Mouse (Mus musculus) embryo, embryonic 11.5 days (tissue): ENCODE data around the gene Mex3d.
A peak's percentile ranks its signal among the peaks of the same experiment; 100 is the strongest.

ENCODE experiments used
- DNase-seq: peaks from one replicate; pipeline ENCODE4 v3.0.0-alpha.2; 2012; ENCODE audit warnings: low read depth, low spot score

Mex3d gene

DNA sequence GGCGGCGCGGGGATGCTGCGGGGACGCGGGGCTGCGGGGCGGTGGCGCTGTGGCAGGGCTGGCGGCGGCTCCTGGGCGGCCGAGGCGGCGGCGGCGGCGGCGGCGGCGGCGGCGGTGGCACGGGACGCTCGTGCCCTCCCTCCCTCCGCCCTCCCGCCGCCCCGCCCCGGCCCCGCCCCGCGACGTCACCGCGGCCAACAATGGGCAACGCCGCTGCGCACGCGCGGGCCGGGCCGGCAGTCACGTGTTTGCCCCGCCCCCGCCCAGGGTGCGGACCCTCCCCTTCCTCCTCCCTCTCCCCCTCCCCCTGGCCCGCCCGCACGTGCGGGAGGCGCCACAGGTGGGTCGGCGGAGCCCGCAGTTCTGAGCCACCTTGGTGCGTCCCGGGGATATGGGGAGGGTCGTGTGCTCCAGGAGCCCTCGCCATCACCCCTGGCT lies at the start of gene Mex3d:
Gene Mex3d (minus strand): TSS at position 138 of the 438 bp plus-strand sequence.
- peak; percentile 83 for DNase-seq

DNA sequence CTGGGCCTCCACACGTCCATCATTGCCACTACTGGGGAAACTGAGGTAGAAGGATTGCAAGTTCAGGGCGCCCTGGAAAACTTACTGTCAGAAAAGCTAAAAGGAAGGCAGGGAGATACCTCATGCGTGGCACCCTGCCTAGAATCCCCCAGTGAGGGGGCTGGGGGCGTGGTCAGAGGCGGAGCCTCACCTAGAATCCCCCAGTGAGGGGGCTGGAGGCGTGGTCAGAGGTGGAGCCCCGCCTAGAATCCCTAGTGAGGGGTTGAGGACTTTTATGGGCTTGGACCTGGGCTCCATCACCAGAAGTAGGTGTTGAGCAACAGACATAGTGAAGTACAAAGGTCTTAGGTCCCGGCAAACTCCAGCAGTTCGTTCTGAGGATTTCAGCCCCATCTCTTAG lies 48.8 kb upstream of the Mex3d start:
- DNase-seq: no peak

DNA sequence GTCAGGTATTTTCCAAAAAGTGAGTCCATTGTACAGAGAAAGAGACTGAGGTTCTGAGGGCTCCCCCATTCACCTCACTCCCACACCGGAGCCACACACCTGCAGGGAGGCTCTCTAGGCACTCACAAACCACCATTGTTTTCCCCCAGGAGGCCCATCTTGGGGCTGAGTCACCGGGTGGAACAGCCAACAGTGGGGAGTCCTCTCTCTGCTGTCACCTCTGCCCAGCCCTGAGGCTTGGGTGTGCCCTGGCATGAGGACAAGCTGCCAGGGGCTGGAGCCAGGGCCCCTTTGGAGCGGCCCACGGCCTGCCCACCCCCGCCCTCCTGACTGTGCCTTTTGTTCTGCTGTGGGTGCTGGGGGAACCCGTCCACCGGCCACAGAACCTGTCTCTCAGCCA lies 48.3 kb upstream of the Mex3d start:
- no peak for DNase-seq

DNA sequence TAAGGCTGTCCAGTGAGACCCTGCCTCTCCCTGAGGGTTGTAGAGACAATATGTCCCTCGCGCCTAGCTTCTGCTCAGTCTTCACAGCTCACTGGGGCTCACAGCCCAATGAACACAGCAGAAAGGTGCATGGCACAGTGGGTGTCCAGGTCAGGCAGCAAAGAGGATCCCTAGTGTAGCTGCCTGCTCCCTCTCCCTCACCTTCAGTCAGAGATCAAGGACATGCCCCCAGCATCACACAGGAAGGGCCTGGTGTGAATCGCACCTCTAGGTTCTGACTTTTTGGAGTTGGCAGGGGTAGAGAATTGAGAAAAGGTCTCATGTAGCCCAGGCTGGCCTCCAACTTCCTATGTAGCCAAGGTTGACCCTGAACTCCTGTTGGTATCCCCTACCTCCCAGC lies 47.4 kb upstream of the Mex3d start:
- no peak for DNase-seq

DNA sequence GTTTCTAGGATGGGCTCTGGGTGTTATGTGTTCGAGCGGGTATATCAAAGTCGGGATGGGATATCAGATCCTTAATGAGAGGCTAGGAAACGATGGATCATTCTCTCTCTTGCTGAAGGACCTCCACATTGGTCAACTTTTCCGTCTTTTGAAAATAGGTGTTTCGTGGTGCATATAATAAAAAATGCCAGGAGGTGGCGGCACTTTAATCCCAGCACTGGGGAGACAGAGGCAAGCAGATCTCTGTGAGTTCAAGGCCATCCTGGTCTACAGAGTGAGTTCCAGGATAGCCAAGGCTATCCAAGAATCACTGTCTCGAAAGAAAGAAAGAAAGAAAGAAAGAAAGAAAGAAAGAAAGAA lies 46.8 kb upstream of the Mex3d start:
- no peak for DNase-seq

DNA sequence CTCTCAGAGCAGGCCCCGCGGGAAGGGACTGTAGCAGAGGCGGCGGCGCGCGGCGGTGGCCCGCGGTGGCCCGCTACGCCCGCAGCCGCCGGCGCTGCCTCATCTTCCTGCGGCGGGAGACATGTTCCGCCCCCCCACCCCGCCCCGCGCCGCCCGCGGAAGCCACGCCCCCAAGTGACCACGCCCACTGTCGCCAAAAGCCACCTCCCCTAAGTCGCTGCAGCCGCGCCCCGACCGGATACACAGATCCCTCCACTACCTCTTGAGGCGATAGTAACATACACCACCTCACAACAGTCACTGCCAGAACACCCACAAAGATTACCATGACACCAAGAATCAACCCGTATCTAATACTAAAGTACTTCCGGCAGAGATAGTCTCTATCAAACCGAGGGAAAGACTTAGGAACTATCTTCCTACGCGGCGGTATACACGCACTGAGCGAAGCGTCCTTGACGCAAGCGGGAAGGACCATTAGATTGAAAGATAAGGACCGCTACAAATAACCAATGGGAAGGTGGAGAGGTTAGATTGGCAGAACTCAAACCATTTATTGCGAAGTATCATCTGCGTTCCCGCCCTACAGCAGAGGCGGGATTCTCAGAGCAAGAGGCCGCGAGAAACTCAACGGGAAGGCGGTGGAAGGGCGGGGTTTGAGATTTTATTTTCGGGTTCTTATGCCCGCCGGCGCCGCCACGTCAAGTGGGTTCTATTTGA lies 46.2 kb upstream of the Mex3d start, which contains the start of gene Tcf3:
Gene Tcf3 (minus strand): TSS at position 135 of the 720 bp plus-strand sequence.
- DNase-seq: peak; percentile 94

DNA sequence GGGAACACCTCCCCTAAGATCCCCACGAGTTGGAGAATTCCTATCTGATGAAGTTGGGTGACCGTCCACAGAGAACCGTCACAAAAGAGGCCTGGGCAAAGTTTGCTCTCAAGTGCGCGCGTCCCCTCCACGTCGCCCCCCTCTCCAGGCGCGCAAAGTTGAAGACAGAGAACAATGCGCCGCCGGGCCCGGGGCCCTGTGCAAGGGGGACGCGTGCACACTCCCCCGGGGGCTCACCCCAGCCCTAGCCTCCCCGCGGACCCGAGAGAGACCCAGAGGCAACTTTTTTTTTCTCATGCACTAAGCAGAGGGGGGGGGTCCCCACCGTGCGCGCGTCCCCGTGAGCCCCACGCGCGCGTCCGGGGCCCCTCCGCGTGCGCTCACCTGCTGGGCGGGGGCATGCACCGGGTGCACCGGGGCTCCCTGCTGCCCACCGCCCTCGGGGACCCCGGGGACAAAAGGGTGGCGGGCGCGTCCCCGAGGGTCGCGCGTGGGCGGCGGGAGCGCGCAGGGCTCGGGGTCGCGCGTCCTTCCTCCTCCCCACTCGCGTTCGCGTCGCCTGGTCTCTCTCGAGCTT lies 45.6 kb upstream of the Mex3d start:
- DNase-seq: no peak

DNA sequence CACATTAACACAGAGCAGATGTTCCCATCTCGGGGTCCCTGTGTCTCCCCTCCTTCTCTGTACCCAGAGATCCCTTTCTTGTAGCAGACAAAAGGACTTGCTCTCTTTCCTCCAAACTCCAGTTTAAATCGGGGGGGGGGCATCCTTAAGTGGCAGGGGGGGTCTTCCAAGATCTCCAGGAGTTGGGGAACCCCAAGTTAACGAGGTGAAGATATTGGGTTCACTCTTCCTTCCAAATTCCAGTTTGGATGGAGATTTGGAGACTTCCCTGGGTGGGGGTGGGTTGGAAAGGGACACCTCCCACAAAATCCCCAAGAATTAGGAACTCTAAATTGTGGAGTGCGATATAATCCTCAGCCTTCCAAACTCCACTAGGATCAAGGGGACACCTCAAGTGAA lies 44.9 kb upstream of the Mex3d start:
- no peak for DNase-seq

DNA sequence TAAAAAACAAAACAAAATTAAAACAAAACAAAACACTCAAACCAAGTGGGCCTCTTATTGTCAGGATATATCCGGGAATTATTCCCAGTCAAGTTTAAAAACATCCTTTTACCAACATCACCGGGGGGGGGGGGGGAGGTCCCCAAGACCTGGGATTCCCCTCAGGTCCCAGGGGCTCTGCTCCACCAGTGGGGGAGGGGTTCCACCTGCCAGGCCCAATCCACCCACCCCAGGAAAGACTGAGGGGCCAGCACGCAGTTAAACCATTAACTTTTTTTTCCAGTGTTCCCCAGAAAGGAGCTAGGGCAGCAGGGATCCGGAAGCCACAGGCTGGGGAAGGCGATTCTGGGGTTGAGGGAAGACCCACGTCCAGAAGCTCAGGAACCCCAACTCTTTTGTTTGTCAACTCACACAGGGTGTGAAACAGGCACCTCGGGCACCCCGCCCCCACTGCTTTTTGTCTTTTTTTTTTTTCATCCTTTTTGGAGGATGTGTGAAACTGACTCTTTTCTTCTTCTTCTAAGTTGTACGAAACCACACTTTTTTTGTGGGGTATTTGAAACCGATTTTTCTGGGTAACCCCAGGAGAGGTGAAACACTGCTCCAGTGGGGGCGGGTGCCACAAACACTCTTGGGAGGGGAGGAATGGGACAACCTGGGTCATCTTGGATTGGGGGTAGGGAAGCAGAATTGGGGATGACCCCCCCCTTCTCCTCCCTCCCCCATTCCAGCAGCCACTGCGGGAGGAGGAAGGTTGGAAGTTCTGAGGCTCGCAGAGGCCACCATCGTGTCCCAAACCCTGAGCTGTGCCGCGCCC lies 44.3 kb upstream of the Mex3d start:
- DNase-seq: no peak

DNA sequence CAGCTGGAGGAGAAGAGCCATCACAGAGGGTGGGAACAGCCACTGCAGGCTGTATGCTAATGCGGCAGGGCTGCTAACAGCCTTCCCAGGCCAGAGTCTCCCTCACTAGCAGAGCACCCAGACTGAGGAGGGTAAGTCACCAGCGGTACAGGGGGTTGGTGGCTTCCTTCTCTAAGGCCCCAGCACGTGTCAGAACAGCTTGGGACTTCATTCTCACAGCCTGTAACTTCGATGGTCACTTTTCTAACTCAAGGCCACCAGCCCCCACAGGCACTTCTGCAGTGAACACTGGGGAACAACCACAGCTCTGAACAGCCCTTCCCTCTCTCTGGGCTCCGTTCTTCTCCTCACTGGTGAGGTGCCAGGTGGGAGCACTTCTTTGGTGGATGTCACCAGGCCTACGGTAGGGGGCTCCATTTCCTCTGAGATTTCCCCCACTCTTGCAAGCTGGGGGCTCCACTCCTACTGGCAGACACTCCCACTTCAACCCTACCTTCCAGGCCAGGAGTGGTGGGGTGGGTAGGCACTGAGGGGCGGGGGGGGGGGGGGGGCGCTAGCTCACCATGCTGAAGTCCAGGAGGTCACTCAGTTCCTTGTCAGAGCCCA lies 43.0 kb upstream of the Mex3d start:
- no peak for DNase-seq

DNA sequence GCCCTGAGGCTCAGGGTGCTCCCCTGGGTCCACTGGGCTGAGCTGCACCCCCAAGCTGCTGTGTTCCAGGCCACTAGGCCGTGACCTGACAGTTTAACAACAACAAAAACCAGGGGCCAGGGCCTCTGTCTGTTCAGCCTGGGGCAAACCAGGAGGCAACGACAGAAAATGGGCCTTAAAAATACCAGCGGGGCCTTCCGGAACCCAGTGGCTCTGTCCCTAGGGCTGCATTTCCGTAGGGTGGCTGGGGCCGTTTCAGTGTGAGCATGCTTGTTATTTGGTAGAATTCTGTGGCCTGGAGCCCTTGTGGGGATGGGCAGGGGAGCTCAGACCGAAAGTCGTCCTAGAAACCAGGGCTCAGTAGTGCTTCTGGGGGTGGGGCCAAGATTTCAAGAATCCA lies 42.3 kb upstream of the Mex3d start:
- DNase-seq: no peak

DNA sequence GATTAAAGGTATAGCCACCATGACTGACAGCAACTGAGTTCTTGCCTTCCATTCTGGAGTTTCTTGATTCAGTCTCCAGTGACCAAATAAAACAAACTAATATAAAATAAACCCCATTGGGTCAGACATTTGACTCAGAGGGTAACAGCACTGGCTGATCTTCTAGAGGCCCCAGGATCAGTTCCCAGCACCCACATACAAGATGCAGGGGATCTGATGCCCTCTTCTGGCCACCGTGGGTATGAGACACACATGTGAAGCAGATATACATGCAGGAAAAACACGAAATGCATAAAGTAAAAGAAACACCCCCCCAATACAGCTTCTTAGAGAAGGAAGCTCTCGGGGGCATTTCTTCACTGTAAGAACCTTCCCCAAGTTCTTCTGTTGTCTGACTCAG lies 37.6 kb upstream of the Mex3d start:
- no peak for DNase-seq

DNA sequence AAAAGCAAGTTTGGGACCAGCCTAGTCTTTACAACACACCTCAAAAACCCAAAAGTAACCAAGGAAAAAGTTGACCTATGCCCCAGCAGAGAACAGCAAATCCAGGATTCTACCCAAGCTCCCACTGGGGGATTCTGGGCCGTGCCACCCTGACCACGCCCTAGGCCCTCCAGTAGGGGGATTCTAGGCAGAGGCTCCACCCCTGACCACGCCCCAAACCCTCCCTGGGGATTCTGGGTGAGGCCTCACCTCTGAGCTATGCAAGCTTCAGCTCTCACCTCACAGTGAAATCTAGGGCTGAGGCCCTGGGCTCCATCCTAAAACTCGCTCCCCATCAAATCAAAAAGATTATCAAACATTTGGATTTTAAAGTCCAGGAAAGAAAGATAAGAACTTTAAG lies 36.1 kb upstream of the Mex3d start:
- DNase-seq: no peak

DNA sequence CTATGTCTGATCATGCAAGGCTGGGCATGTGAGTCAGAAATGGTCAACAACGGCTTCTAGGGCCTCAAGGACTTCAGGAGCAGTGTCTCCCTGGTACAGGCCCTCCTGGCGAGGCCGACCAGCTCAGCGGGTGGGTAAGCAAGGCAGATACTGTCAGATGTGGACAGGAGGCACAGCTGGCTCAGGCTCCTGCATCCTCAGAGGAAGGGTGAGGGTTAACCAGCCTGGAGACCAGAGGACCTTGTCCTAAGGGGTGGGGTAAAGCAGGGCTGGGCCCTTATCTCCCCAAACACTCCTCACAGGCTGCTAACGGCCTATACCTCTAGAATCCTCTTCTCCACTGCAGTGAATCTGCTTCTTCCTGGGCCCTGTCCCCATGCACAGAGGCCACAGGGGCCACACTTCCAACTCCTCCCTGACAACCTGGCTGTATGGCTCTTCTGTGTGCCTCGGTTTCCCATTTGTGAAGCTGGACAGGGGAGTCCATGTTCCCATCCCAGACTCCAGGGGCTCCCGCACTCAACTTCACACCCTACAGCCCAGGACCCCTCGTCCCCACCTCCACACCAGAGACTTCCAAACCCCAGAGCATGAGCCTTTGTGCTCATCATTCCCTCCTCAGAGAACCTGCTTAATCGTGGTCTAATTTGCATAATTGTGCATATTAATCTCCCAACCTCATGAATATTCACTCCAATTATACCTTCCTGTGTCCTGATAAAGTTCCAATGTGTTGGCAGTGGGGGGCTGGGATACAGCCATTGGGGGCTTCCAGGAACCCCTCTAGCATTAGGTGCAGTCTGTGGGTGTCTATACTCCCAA lies 34.4 kb upstream of the Mex3d start:
- no peak for DNase-seq

DNA sequence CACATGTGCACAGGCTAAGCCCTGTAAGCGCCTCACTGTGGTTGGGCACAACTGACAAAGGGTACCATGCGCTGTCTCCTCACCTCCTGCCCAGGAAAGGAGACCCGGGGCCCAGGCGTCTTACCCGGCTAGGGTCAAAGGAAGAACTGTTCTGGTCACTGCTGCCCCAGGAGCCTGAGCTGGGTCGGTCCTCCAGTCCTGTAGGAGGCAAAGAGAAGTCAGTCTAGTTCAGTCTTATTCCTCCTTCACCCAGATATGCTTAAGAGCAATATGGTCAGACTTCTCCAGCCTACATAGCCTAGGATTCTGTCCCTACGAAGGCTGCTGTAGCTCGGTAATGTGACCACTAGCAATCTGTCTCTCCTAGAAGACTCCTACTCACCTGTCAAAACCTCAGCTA lies 33.7 kb upstream of the Mex3d start:
- DNase-seq: no peak

DNA sequence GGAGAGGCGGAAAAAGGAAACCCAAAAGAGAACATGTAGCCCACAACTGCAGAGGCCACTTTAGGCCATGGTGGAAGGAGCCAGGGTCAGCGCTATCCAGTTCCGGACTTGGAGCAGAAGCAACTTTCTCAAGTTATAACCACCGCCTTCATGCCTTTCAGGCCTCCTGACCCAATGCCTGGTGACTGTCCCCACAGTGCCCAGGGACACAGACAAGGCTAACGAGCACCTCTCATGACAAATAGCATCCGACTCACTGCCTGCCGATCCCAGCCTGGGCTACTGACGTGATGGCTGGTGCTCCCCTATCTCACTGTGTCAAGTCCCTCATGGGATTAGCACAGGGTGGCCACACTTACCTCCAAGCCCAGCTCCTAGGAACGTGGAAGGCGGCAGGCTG lies 33.3 kb upstream of the Mex3d start:
- no peak for DNase-seq

DNA sequence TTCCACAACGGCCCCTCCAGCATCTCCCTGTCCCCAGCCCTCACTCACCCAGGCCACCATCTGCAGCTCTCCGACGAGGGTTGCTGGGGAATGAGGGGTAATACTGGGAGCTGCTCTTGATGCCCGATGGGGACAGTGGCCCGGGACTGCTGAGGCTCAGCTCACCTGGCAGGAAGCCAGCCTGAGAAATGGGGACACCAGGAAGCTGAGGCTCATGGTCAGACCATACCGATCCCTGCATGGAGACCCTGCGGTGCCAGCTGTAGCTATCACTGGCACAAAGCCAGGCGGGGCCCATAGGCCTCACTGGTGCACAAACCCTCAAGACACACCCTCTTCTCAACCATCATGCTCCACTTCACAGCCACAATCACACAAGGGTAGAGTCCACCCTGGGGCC lies 32.0 kb upstream of the Mex3d start:
- DNase-seq: no peak

DNA sequence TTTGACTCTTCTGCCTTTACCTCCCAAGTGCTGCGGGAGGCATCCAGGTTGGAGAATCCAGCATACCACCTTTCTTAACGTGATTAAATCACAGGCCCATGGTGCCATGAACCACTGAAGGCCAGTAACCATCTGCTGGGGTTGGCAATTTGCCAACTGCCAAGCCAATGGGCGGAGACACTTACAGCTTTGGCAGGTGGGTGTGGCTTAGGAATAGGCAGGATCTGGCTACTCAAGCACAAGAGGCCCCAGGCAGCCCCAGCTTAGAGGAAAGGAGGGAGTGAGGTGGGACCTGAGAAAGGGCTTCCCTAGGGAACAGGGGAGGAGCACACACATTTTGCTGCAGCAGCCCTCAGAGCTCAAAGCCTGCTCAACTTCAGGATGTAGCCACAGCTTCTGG lies 30.9 kb upstream of the Mex3d start:
- DNase-seq: no peak

DNA sequence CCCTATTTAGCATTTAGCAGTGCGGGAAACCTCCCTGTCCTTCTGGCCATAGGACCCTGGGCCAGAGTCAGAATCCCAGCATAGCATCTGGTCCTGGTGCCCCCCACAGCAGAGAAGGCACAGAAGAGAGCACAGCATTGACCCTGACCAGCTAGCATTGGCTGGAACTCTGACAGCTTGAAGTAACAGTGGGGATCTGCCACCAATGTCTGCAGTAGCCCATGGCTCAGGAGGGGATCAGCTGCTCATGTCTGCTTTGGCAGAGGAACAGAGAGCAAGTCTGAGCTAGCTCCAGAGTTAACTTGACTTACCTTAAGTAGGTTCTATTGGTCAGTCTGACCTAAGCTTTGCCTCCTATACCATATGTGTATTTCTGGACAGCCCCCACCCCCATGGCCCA lies 30.4 kb upstream of the Mex3d start:
- no peak for DNase-seq

DNA sequence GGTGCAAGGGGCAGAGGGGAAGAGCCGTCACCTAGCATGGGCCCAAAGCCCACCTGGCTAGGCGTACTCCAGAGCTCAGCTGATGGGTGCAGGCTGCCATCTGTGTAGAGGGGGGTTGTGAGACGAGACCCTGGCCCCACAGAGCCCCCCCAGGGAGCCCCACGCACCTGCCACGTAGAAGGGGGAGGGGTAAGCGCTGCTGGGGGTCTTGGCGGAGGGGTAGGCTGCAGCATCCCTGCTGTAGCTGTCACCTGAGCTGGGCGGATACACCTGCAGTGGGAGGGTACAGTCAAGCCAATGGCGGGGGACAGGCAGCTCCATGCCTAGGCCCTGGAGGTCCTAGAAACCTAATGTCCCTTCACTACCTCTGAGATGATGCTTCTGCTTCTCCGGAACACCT lies 29.9 kb upstream of the Mex3d start:
- no peak for DNase-seq

DNA sequence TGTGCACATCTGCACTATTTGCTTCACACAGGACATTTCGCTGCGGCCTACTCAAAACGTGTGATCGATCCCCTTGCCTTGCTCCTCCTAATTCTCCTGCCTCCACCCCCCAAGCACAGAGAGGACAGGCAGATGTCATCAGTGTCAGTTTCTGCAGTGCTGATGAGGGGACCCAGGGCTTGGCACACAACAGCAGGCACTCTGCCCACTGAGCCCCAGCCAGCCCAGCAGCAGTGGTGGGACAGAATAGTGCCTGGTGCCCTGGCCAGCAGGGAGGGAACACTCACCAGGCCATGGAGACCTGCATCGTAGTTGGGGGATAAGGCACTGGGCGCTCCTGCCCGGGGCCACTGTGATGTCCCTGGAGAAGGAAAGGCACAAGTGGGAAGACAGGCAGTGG lies 28.1 kb upstream of the Mex3d start:
- no peak for DNase-seq
